ENCODE assay signal across 8 mouse cellular contexts in genomic region chr3:103809799-103810150, GRCm38 (mm10). TPM values are rescaled to one million over a fixed set of nuclear protein-coding genes. Genes with fewer than 3 reads are reported as not detected.
DNase-seq lines count a peak whose midpoint lies in the region; ATAC-seq and TF ChIP-seq lines count a peak whose summit lies in the region.

No protein-coding gene starts in this region.

- peak overlapping the region; percentile 91 for H3K4me3 ChIP-seq in cerebellum, adult 2 months (replicated peaks; ENCODE audit: insufficient read depth, low read depth, low read length)
- peak overlapping the region; percentile 90 for H3K4me3 ChIP-seq in forebrain, embryonic 15.5 days
- peak overlapping the region; percentile 94 for H3K4me3 ChIP-seq in liver, embryonic 16.5 days (ENCODE audit: low read depth, low read length)

- H3K36me3 ChIP-seq in forebrain, embryonic 15.5 days = peaks cover 12% of the 10 kb centered on the region; the same call in 1 of the 2 replicates
- peaks cover 28% of the 10 kb centered on the region for H3K36me3 ChIP-seq in liver, embryonic 16.5 days (ENCODE audit: control insufficient read depth, insufficient read depth)

- TF ChIP-seq POLR2A in cerebellum, adult 2 months (IDR thresholded peaks at IDR 0.05; ENCODE audit: borderline replicate concordance, insufficient read depth, low read length) = no peak

- H3K4me1 ChIP-seq in cerebellum, adult 2 months (ENCODE audit: control insufficient read depth, insufficient read depth, low read length) = peaks cover 4% of the 10 kb centered on the region; the same call in 1 of the 2 replicates
- H3K4me1 ChIP-seq in forebrain, embryonic 15.5 days = peaks cover 19% of the 10 kb centered on the region
- H3K4me1 ChIP-seq in liver, embryonic 16.5 days (ENCODE audit: control insufficient read depth, low read depth, low read length) = peaks cover 38% of the 10 kb centered on the region

- peak overlapping the region; percentile 91 for H3K27ac ChIP-seq in cerebellum, adult 2 months (ENCODE audit: insufficient read depth, low read length)
- peak overlapping the region; percentile 88 for H3K27ac ChIP-seq in forebrain, embryonic 15.5 days (replicated peaks)
- H3K27ac ChIP-seq in liver, embryonic 16.5 days (ENCODE audit: low read length) = peak overlapping the region; percentile 99

- no peaks in the 10 kb centered on the region for H3K9me3 ChIP-seq in forebrain, embryonic 15.5 days
- no peaks in the 10 kb centered on the region for H3K9me3 ChIP-seq in liver, embryonic 16.5 days (replicated peaks; ENCODE audit: control insufficient read depth, low read length)

- H3K9ac ChIP-seq in forebrain, embryonic 15.5 days (replicated peaks) = peak overlapping the region; percentile 91
- peak overlapping the region; percentile 96 for H3K9ac ChIP-seq in liver, embryonic 16.5 days (ENCODE audit: low read depth, low read length)

- no peak for DNase-seq in cerebellum, adult 2 months
- DNase-seq in cerebellum, postnatal 4 days (ENCODE audit: low spot score in 2 of 2) = no peak
- DNase-seq in natural killer cell, adult 2 months (ENCODE audit: low spot score in 2 of 2) = no peak
- no peak for DNase-seq in cerebellum, adult 18-20 months
- DNase-seq in cerebellum, postnatal 10 days = no peak

- peak; percentile 38 for ATAC-seq in CD4-positive, CD25-positive, alpha-beta regulatory T cell, adult 4 months
- ATAC-seq in forebrain, embryonic 15.5 days (replicated peaks) = peak; percentile 69; the same call in 1 of the 2 replicates
- ATAC-seq in liver, embryonic 16.5 days (ENCODE audit: low read depth) = peak; percentile 49

- WGBS in cerebellum, adult 2 months = 2% methylated on average over 14 of the region's 14 CpGs
- WGBS in forebrain, embryonic 15.5 days = 3% methylated on average over 14 of the region's 14 CpGs
- 1% methylated on average over 14 of the region's 14 CpGs for WGBS in liver, embryonic 16.5 days (ENCODE audit: insufficient replicate concordance)

- no peak for TF ChIP-seq CTCF in cerebellum, adult 2 months (IDR thresholded peaks at IDR 0.05; ENCODE audit: borderline replicate concordance, insufficient read depth, low read depth, low read length)

- H3K4me2 ChIP-seq in forebrain, embryonic 15.5 days (replicated peaks) = peak overlapping the region; percentile 81
- H3K4me2 ChIP-seq in liver, embryonic 16.5 days (ENCODE audit: low read depth, low read length) = peak overlapping the region; percentile 76

- no peaks in the 10 kb centered on the region for H3K27me3 ChIP-seq in cerebellum, adult 2 months (ENCODE audit: control insufficient read depth, insufficient read depth, low read length)
- no peaks in the 10 kb centered on the region for H3K27me3 ChIP-seq in forebrain, embryonic 15.5 days
- no peaks in the 10 kb centered on the region for H3K27me3 ChIP-seq in liver, embryonic 16.5 days (ENCODE audit: control insufficient read depth, insufficient read depth, low read depth, low read length)

RNA-seq across cellular contexts. Expression of gene Gm43064, which starts 0.4 kb away (rescaled TPM):
- polyA plus RNA-seq in cerebellum, adult 2 months (2012; rRNA removed) = 0.33 and 0.49 TPM in 2 replicates
- under 1 TPM in 1 of 2 experiments, not detected in 1; 0.52 TPM for polyA plus RNA-seq in CD4-positive, CD25-positive, alpha-beta regulatory T cell, adult 4 months (2017; shearing (Covaris generic))
- 0.37 TPM in 1 of 2 replicates, not detected in the other for polyA plus RNA-seq in forebrain, embryonic 15.5 days (2015; fragmentation: Nextera tagmentation; extraction: Ambion mirVana)
- polyA plus RNA-seq in liver, embryonic 16.5 days (2015; fragmentation: Nextera tagmentation; extraction: Ambion mirVana) = 0.70 and 1.1 TPM in 2 replicates

RNA-seq across cellular contexts. Expression of gene Ap4b1, which starts 0.5 kb away (rescaled TPM):
- polyA plus RNA-seq in cerebellum, adult 2 months (2012; rRNA removed) = 19.2 and 23.2 TPM in 2 replicates
- polyA plus RNA-seq in CD4-positive, CD25-positive, alpha-beta regulatory T cell, adult 4 months (2017; shearing (Covaris generic)) = 10 to 100 TPM; 20.6 to 31.7 TPM
- 21.4 and 23.5 TPM in 2 replicates for polyA plus RNA-seq in forebrain, embryonic 15.5 days (2015; fragmentation: Nextera tagmentation; extraction: Ambion mirVana)
- 15.2 and 15.9 TPM in 2 replicates for polyA plus RNA-seq in liver, embryonic 16.5 days (2015; fragmentation: Nextera tagmentation; extraction: Ambion mirVana)

RNA-seq across cellular contexts. Expression of gene Dclre1b, which starts 0.5 kb away (rescaled TPM):
- polyA plus RNA-seq in cerebellum, adult 2 months (2012; rRNA removed) = 8.5 and 11.3 TPM in 2 replicates
- polyA plus RNA-seq in CD4-positive, CD25-positive, alpha-beta regulatory T cell, adult 4 months (2017; shearing (Covaris generic)) = 10 to 100 TPM; 17.5 to 19.5 TPM
- polyA plus RNA-seq in forebrain, embryonic 15.5 days (2015; fragmentation: Nextera tagmentation; extraction: Ambion mirVana) = 24.2 and 26.8 TPM in 2 replicates
- polyA plus RNA-seq in liver, embryonic 16.5 days (2015; fragmentation: Nextera tagmentation; extraction: Ambion mirVana) = 24.1 and 28.5 TPM in 2 replicates

RNA-seq across cellular contexts. Expression of gene Hipk1, which starts 18.4 kb away (rescaled TPM):
- polyA plus RNA-seq in cerebellum, adult 2 months (2012; rRNA removed) = 59.6 and 65.2 TPM in 2 replicates
- polyA plus RNA-seq in CD4-positive, CD25-positive, alpha-beta regulatory T cell, adult 4 months (2017; shearing (Covaris generic)) = 10 to 100 TPM; 25.6 to 29.8 TPM
- polyA plus RNA-seq in forebrain, embryonic 15.5 days (2015; fragmentation: Nextera tagmentation; extraction: Ambion mirVana) = 13.0 and 13.5 TPM in 2 replicates
- polyA plus RNA-seq in liver, embryonic 16.5 days (2015; fragmentation: Nextera tagmentation; extraction: Ambion mirVana) = 15.3 and 16.4 TPM in 2 replicates

RNA-seq across cellular contexts. Expression of gene Bcl2l15, which starts 22.6 kb away (rescaled TPM):
- 91.7 and 98.7 TPM in 2 replicates for polyA plus RNA-seq in cerebellum, adult 2 months (2012; rRNA removed)
- polyA plus RNA-seq in CD4-positive, CD25-positive, alpha-beta regulatory T cell, adult 4 months (2017; shearing (Covaris generic)) = 1 to 10 TPM; 6.2 to 8.6 TPM
- polyA plus RNA-seq in forebrain, embryonic 15.5 days (2015; fragmentation: Nextera tagmentation; extraction: Ambion mirVana) = 0.11 TPM in 1 of 2 replicates, not detected in the other
- polyA plus RNA-seq in liver, embryonic 16.5 days (2015; fragmentation: Nextera tagmentation; extraction: Ambion mirVana) = 1.5 and 1.7 TPM in 2 replicates
